Mouse (Mus musculus) thymus, postnatal 10 days (tissue): Measurements from ENCODE around the gene Prr7.
A peak's percentile ranks its signal among the peaks of the same experiment; 100 is the strongest.

Source experiments
- DNase-seq, 2 experiments: peaks; one replicate each; pipeline ENCODE4 v3.0.0; 2021; ENCODE audit warnings: low spot score in 2 of 2

Prr7 gene

GRCm38 (mm10) chr13:55448131-55448530, 15.9 kb upstream of the Prr7 start:
- peak in 1 of 2 experiments; percentile 11 for DNase-seq

GRCm38 (mm10) chr13:55449205-55449604, 14.9 kb upstream of the Prr7 start:
- DNase-seq = peak; percentile 31 to 47

- peak; percentile 63 to 64 for DNase-seq
Measured at GRCm38 (mm10) chr13:55449679-55450441, 14.2 kb upstream of the Prr7 start.

- no peak for DNase-seq
Measured at GRCm38 (mm10) chr13:55450511-55450980, 13.5 kb upstream of the Prr7 start.

- no peak for DNase-seq
Measured at GRCm38 (mm10) chr13:55451296-55451695, 12.8 kb upstream of the Prr7 start.

GRCm38 (mm10) chr13:55451785-55452549, 12.1 kb upstream of the Prr7 start:
- DNase-seq = no peak

- peak in 1 of 2 experiments; percentile 5 for DNase-seq
Measured at GRCm38 (mm10) chr13:55462965-55463364, 1.1 kb upstream of the Prr7 start.

GRCm38 (mm10) chr13:55463399-55464026, 554 bp upstream of the Prr7 start:
- peak; percentile 5 to 55 for DNase-seq

GRCm38 (mm10) chr13:55465184-55465583, 1.1 kb downstream of the Prr7 start:
- DNase-seq = peak in 1 of 2 experiments; percentile 11

GRCm38 (mm10) chr13:55465830-55466440, 1.9 kb downstream of the Prr7 start:
- no peak for DNase-seq

GRCm38 (mm10) chr13:55468851-55469560, 4.9 kb downstream of the Prr7 start:
- no peak for DNase-seq

- DNase-seq = peak in 1 of 2 experiments; percentile 8
Measured at GRCm38 (mm10) chr13:55470372-55470771, 6.3 kb downstream of the Prr7 start.

- peak; percentile 73 to 86 for DNase-seq
Measured at GRCm38 (mm10) chr13:55471156-55471818, 7.2 kb downstream of the Prr7 start.

GRCm38 (mm10) chr13:55471819-55472131, 7.7 kb downstream of the Prr7 start:
- no peak for DNase-seq

GRCm38 (mm10) chr13:55472132-55473022, 8.3 kb downstream of the Prr7 start:
- DNase-seq = peak in 1 of 2 experiments; percentile 21

- DNase-seq = peak in 1 of 2 experiments; percentile 47
Measured at GRCm38 (mm10) chr13:55473076-55473831, 9.2 kb downstream of the Prr7 start.

GRCm38 (mm10) chr13:55473961-55474360, 9.9 kb downstream of the Prr7 start:
- DNase-seq = no peak

- DNase-seq = no peak
Measured at GRCm38 (mm10) chr13:55474621-55475069, 10.6 kb downstream of the Prr7 start.

GRCm38 (mm10) chr13:55475750-55476149, 11.7 kb downstream of the Prr7 start:
- DNase-seq = no peak
